Mouse (Mus musculus) retina, embryonic 14.5 days (tissue): ENCODE results near the gene Slc38a5.
A peak's percentile ranks its signal among the peaks of the same experiment; 100 is the strongest.

ENCODE experiments used
- DNase-seq: peaks from one replicate; pipeline ENCODE4 v3.0.0-alpha.2; 2015; ENCODE audit warnings: low spot score

The Slc38a5 gene

DNA sequence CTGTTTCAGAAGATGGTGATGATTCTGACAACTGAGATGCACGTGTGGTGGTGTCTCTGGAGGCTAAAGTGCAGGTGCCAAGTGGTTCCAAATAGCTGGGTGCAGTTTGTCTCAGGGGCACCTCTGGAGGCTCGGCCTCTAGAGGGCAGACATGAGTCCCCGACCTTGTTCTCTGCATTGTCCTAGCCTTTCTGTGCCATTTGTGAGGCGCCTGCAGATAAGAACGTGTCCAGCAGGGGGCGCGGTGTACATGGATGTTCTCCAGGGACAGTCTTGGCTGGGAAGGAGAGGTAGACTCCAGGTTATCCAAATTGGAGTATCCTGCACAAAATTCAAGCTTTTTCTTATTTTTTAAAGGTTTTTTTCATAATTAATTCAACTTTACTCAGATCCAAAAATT is 44.0 kb downstream of the Slc38a5 start:
- DNase-seq, result peak; percentile 25

- no peak for DNase-seq
Measured at GRCm38 (mm10) chrX:8327124-8327523, 56.2 kb downstream of the Slc38a5 start, which contains the start of gene Ssxb10. Ssxb10 (plus strand) TSS chrX:8327424.
